Mouse (Mus musculus) ovary, postnatal 36 days (tissue): Measurements from ENCODE around the gene D8Ertd738e.

Source experiments
- DNase-seq: peaks from one replicate; pipeline ENCODE4 v3.0.0; 2022; ENCODE audit warnings: low spot score, mixed read lengths

D8Ertd738e gene

DNA sequence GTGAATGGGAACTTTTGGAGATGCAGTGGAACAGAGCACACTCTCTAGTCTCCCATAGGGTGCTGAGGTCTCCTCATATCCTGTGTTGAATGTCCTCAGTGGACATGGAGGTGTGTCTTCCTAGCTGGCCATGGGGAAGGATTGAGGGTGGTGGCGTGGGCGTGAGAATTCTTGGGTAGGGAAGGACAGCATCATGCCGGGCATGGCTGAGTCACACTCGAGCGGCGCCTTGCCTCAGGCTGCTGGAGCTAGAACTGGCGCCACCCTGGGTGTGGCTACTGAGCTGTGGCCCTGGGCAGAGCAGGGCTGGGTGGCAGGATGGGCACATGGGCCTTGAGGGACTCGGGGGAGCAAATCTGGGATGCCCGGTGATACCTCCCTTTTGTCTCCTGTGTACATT lies 47.1 kb downstream of the D8Ertd738e start:
- DNase-seq: peak; percentile 53

DNA sequence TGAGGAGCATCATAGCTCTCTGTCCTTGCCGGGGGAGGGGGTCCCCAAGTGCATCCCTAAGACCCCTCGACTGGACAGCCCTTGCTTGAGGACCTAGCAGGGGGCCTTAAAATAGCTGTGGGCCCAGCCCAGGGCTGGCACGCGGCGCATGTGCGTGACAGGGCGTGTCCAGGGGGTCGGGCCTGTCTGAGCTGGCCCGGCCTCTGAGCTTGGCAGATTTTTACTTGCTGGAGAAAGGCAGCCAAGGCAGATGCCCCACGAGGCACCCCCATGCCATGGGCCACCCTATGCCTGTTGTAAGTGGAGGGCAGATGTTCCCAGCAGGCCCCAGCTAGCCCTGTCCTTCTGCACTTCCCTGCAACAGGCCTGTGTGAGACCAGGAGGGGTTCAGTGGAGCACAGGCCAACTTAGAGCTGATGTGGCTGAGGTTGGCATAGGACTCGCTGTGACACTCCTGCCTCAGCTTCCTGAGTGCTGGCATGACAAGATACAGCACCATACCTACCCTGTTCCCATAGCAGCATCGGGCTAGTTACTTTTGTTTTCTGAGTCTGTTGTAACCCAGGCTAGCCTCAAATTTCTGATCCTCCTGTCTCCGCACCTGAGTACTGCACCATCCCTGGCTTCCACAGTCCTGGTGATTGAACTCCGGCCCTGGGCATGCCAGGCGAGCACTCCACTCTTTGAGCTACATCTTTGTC lies 47.8 kb downstream of the D8Ertd738e start:
- DNase-seq: peak; percentile 74

DNA sequence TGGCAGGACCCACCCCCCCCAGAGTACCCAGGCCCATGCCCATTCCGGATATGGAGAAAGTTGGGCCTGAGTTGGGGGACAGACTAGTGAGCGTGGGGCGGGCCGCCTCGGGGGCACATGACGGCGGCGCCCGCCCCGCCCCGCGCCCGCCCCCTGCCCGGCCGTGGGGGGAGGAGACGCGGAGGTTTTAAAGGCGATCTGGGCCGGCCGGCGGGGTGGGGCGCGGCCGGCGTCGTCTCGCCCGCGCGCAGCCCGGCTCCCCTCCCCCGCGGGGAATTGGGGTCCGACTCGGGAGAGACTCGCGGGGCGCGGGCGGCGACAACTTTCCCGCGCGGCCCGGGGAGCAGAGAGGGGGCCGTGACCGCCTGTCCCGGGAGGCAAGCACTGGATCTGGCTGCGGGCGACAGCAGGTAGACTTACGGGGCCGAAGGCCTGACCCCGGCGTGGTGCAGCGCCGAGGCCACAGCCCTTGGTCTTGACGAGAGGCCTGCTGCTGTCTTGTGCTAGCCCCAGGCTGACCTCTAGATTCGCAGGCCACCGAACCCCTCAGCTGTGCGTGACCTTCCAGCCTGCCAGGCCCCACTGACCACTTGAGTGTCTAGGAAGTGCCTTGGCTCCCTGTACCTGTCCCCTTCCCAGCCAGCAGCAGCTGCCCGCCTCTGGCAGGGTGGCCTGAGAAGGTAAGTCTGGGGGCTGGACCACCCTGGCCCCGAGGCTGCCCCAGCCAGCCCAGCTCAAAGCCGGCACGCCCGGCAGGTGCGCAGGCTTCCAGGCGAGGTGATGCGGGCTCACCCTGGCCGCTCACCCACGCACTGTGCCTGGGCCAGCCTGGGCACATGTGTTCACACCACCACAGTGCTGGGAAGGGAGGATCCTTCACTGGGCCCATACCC lies 48.6 kb downstream of the D8Ertd738e start:
- peak; percentile 86 for DNase-seq

DNA sequence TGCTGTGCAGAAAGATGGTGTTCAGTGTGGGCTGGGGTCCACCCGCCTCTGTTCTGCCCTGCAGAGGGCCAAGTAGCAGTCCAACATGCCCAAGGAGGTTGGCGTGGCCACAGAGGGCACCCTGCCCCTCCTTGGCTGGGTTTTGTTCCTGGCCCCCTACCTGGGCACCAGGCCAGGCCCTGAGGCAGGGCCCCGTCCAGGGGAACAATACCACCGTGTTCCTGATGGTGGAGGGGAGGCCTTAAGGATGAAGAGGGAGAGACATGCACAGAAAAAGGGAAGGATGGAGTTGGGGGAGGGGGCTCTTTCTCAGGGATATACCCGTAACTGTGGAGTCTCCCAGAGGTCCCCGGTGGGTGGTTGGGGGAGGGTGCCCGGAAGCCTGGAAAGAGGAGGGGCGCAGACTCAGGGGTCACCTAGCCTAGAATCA lies 49.4 kb downstream of the D8Ertd738e start:
- peak; percentile 31 for DNase-seq

DNA sequence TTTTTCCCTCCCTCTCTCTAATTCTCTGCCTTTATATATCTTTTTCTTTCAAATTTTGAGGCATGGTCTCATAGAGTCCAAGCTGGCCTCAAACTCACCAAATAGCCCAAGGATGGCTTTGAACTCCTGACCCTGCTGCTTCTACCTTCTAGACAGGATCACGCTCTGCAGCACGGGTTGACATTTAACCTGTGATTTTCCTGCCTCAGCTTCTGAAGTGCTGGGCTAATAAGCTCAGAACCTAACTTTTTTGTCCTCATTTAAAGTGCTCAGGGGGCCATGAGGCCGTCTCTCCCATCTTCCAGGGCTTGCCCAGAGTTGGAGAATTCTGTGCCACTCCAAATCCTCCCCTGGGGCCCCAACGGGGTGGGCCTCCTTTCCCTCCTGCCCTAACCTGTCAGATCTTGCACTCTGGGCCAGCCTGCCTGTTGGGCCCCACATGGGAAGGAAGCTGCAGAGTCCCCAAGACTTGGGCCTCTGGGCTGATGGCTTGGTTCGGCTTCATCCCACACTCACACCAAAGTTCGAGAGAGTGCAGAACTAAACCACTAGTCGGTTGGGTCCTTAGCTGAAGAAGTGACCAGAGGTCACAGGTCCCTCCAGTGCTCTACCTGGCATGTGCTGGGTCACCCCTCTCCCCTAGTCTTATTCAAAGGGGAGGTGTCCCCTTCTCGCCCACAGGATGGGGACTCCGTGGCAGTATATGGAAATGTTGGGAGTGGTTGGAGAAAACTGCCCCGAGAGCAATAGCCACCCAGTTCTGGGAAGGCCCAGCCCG lies 50.0 kb downstream of the D8Ertd738e start:
- no peak for DNase-seq

DNA sequence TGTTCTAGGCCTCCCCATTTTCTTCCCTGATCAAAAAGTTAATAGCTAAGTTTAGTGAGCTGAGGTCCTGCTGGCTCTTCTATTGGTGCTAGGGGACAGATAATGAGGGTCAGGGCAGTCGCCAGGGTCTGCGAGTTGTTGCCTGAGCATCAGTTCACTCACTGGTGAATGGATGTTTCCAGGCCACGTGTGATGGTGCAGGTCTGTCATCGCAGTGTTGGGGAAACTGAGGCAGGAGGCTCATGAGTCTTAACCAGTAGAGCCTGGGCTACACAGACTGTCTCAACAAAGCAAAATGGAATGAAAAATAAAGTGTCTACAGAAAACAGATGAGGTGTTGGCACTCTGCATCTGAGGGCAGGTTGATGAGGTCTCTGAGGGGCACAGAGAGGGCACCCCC lies 50.6 kb downstream of the D8Ertd738e start:
- no peak for DNase-seq

DNA sequence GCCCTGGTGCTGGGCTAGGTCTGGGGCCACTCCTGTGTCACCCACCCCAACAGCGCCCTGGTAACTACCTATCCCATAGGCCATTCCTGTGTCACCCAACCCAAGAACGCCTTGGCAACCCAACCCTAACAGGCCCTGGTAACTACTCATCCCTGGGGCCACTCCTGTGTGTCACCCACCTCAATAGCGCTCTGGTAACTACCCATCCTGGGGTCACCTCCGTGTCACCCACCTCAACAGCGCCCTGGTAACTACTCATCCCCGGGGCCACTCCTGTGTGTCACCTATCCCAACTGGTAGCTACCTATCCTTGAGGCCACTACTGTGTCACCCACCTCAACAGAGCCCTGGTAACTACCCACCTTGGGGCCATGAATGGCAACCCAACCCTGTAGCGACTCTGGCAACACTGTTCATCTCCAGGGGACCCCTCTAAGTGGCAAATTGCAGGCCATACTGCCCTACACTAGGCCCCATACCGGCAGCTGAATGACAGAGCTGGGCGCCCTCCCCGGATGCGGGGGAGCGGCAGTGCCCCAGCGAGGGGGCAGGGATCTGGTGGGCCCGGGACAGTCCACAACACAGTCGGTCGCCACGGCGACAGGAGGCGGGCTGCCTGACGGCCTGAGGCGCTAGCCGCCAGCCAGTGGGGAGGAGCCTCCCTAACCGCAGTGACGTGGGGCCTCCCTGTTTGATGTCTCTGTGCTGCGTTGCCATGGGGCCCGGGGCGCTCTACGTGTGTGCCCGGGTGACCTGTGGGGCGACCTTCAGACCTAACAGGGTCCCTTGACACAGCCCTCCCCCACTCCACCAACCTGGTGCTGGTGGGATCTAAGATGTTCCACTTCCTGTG lies 51.4 kb downstream of the D8Ertd738e start:
- peak; percentile 90 for DNase-seq

DNA sequence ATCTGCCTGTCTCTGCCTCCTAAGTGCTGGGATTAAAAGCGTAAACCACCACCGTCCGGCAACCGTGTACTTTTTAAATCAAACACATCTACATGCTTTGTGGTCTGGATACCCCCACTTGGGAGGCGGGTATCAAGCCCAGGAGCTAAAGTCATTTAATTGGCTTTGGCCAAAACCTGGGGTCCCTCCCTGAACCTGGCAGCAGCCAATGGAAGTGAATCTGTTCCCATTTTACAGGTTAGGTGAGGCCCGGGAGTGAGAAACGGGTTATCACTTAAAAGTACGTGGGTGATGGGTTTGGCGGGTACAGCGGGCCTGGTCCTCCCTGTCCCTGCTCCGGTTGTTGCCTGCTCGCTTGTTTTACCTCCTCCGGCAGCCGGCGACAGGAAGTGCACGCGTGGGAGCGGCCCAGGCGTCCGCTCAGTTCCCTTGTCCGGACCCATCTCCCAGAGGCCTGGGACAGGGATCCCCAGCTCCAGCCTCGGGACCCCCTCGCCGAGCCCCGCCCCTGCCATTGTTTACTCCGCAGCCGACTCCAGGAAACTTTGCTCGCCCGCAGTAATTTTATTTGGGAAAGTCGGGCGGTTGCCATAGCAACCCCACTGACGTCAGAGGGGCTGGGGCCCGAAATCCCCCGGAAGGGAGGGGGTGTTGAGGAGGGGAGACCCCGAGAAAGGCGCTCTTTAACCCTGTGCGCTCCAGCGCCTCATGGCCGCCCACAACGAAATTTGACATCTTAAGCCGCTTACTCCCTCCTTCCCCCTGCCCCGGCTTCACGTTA lies 52.2 kb downstream of the D8Ertd738e start:
- peak; percentile 85 for DNase-seq
